ENCODE assay signal across 20 mouse cellular contexts in genomic region chr2:93709696-93710095, GRCm38 (mm10).
DNase-seq lines count a peak whose midpoint lies in the region; ATAC-seq and TF ChIP-seq lines count a peak whose summit lies in the region.
"Had no signal": no experiment of that assay in that cellular context is flagged by ENCODE, and none has a peak within 500 bp of the region (broad histone marks: within the 10 kb centered on the region; RNA-seq: fewer than 3 reads in every experiment).

No protein-coding gene starts in this region.

- no peak overlapping the region for H3K4me2 ChIP-seq in kidney, postnatal 0 days (ENCODE audit: low read length)
- H3K4me2 ChIP-seq in kidney, embryonic 15.5 days = no peak overlapping the region
- H3K4me2 ChIP-seq: heart, embryonic 13.5 days; hindbrain, embryonic 14.5 days; lung, embryonic 15.5 days had no signal

- no peak overlapping the region for H3K4me3 ChIP-seq in gastrocnemius, adult 2 months
- no peak overlapping the region for H3K4me3 ChIP-seq in kidney, postnatal 0 days (replicated peaks; ENCODE audit: low read depth, low read length)
- no peak overlapping the region for H3K4me3 ChIP-seq in kidney, embryonic 15.5 days (replicated peaks)
- H3K4me3 ChIP-seq: erythroblast, embryonic 14.5 days; heart, embryonic 13.5 days; lung, embryonic 15.5 days had no signal

- H3K9ac ChIP-seq in kidney, postnatal 0 days (ENCODE audit: low read depth, low read length) = no peak overlapping the region
- H3K9ac ChIP-seq in kidney, embryonic 15.5 days = no peak overlapping the region
- H3K9ac ChIP-seq: heart, embryonic 13.5 days; hindbrain, embryonic 14.5 days; lung, embryonic 15.5 days had no signal

- no peaks in the 10 kb centered on the region for H3K36me3 ChIP-seq in kidney, postnatal 0 days (ENCODE audit: insufficient read depth, low read length)
- peaks cover 13% of the 10 kb centered on the region; the same call in 1 of the 2 replicates for H3K36me3 ChIP-seq in kidney, embryonic 15.5 days
- H3K36me3 ChIP-seq: lung, embryonic 15.5 days had no signal

- H3K4me1 ChIP-seq in kidney, postnatal 0 days (replicated peaks; ENCODE audit: insufficient read depth, low read length) = 0 out of 2 replicates have a peak, but pooled peaks cover 4% of the 10 kb centered on the region
- H3K4me1 ChIP-seq in kidney, embryonic 15.5 days = peaks cover 9% of the 10 kb centered on the region; the same call in 1 of the 2 replicates

- ATAC-seq in kidney, postnatal 0 days (replicated peaks; ENCODE audit: low FRiP score, low read depth) = no peak
- no peak for ATAC-seq in kidney, embryonic 15.5 days (replicated peaks; ENCODE audit: low FRiP score)
- ATAC-seq: CD4-positive, CD25-positive, alpha-beta regulatory T cell, adult 4 months; forebrain, embryonic 16.5 days had no signal

- peak overlapping the region; percentile 79 for H3K27ac ChIP-seq in gastrocnemius, adult 2 months
- H3K27ac ChIP-seq in kidney, postnatal 0 days = no peak overlapping the region
- H3K27ac ChIP-seq in kidney, embryonic 15.5 days = no peak overlapping the region
- H3K27ac ChIP-seq: heart, embryonic 13.5 days; hindbrain, embryonic 14.5 days; lung, embryonic 15.5 days had no signal

- DNase-seq in gastrocnemius, adult 2 months = peak; percentile 83
- no peak for DNase-seq in gastrocnemius, postnatal 4 days (ENCODE audit: low spot score in 2 of 2)
- no peak for DNase-seq in kidney, postnatal 0 days (ENCODE audit: low spot score)
- peak; percentile 21 for DNase-seq in lung, postnatal 36 days
- no peak for DNase-seq in lung, postnatal 25 days (ENCODE audit: low spot score)
- no peak for DNase-seq in c-Kit-positive CD71-positive TER-119-positive erythroid progenitor cells, embryonic 14.5 days (ENCODE audit: low spot score)
- DNase-seq: adrenal gland, adult 8-10 months; cerebellum, adult 11-12 months; cerebellum, adult 9-11 months; heart, postnatal 10 days; layer of hippocampus, postnatal 36 days; left cerebral cortex, postnatal 4 days; midbrain, embryonic 14.5 days had no signal

- 57% methylated on average over 3 of the region's 3 CpGs for WGBS in kidney, postnatal 0 days
- 64% methylated on average over 3 of the region's 3 CpGs for WGBS in kidney, embryonic 15.5 days

- intact Hi-C loops in gastrocnemius, adult 2 months (cut with DNase I) = no loop called here

- H3K9me3 ChIP-seq in kidney, postnatal 0 days (replicated peaks; ENCODE audit: low read length) = no peaks in the 10 kb centered on the region
- no peaks in the 10 kb centered on the region for H3K9me3 ChIP-seq in kidney, embryonic 15.5 days (replicated peaks)
- H3K9me3 ChIP-seq: heart, embryonic 13.5 days; lung, embryonic 15.5 days had no signal

- TF ChIP-seq CTCF in gastrocnemius, adult 2 months (IDR thresholded peaks at IDR 0.05) = no peak
- peak; percentile 23; the same call in 1 of the 2 replicates for TF ChIP-seq CTCF in kidney, postnatal 0 days (IDR thresholded peaks at IDR 0.05; ENCODE audit: low read depth)

- no peaks in the 10 kb centered on the region for H3K27me3 ChIP-seq in kidney, postnatal 0 days (ENCODE audit: insufficient read depth, low read length)
- H3K27me3 ChIP-seq in kidney, embryonic 15.5 days = peaks cover 20% of the 10 kb centered on the region; the same call in 1 of the 2 replicates
- H3K27me3 ChIP-seq: heart, embryonic 13.5 days; lung, embryonic 15.5 days had no signal

Comparison
In these comparisons a context has a peak if more than half of its experiments do, and no peak if none do; other contexts are left out.
1. DNase-seq: peak in gastrocnemius, adult 2 months (single experiment) and lung, postnatal 36 days (single experiment); none in gastrocnemius, postnatal 4 days (0 of 2), kidney, postnatal 0 days (single experiment), lung, postnatal 25 days (single experiment) and c-Kit-positive CD71-positive TER-119-positive erythroid progenitor cells, embryonic 14.5 days (single experiment).